Mouse (Mus musculus) thymus, adult 2 months (tissue): ENCODE data around the gene Zfp791. TPM values are rescaled to one million over a fixed set of nuclear protein-coding genes. Genes with fewer than 3 reads are reported as not detected.

Experiments
- DNase-seq: peaks from one replicate; pipeline ENCODE4 v3.0.0; 2021
- H3K27ac ChIP-seq: fragments of 200-500 bp; 2 replicates; pipeline ENCODE4 v1.5.1; 2012; ENCODE audit warnings: low read length, control low read depth; ENCODE audit not compliant: control insufficient read depth, insufficient read depth
- H3K27me3 ChIP-seq: fragments of 200-500 bp; 2 replicates; pipeline ENCODE4 v1.6.1; 2012; ENCODE audit warnings: mild to moderate bottlenecking, low read length, moderate library complexity, mixed read lengths; ENCODE audit not compliant: control insufficient read depth, insufficient read depth
- H3K36me3 ChIP-seq: fragments of 200-500 bp; 2 replicates; pipeline ENCODE4 v1.6.1; 2012; ENCODE audit warnings: mild to moderate bottlenecking, low read length, moderate library complexity; ENCODE audit not compliant: control insufficient read depth, insufficient read depth
- H3K4me1 ChIP-seq: fragments of 200-500 bp; replicated peaks from 2 replicates; pipeline ENCODE4 v1.6.1; 2012; ENCODE audit warnings: low read length; ENCODE audit not compliant: control insufficient read depth, insufficient read depth
- H3K4me3 ChIP-seq: fragments of 200-500 bp; 2 replicates; pipeline ENCODE4 v1.5.1; 2012; ENCODE audit warnings: mild to moderate bottlenecking, low read length, control low read depth, moderate library complexity; ENCODE audit not compliant: control insufficient read depth, insufficient read depth
- CTCF ChIP-seq: fragments of 200-500 bp; IDR thresholded peaks from 2 replicates; pipeline ENCODE4 v1.5.1; 2012; ENCODE audit warnings: mild to moderate bottlenecking, control low read depth, low read length, moderate library complexity, borderline replicate concordance; ENCODE audit not compliant: control insufficient read depth, poor library complexity, insufficient read depth; ENCODE audit errors: extremely low read depth
- POLR2A ChIP-seq: fragments of 200-500 bp; IDR thresholded peaks from 2 replicates; pipeline ENCODE4 v1.6.1; 2012; ENCODE audit warnings: mild to moderate bottlenecking, low read length, control low read depth, moderate library complexity; ENCODE audit not compliant: control insufficient read depth, poor library complexity, insufficient read depth; ENCODE audit errors: extremely low read depth
- WGBS: fragments of 180-500 bp; shearing (Covaris S2); methylation state at CpG from one replicate; pipeline ENCODE4 v1.1.7; 2018; 5-methylcytosine and 5-hydroxymethylcytosine counted together
- polyA plus RNA-seq: library from polyadenylated mRNA; depleted of rRNA; stranded (reverse); fragments of >200 nt; gene quantifications from 2 replicates; pipeline ENCODE4 v1.2.3, GENCODE M21; 2012

The Zfp791 gene
- polyA plus RNA-seq, 1 experiment = 0.12 TPM

DNA sequence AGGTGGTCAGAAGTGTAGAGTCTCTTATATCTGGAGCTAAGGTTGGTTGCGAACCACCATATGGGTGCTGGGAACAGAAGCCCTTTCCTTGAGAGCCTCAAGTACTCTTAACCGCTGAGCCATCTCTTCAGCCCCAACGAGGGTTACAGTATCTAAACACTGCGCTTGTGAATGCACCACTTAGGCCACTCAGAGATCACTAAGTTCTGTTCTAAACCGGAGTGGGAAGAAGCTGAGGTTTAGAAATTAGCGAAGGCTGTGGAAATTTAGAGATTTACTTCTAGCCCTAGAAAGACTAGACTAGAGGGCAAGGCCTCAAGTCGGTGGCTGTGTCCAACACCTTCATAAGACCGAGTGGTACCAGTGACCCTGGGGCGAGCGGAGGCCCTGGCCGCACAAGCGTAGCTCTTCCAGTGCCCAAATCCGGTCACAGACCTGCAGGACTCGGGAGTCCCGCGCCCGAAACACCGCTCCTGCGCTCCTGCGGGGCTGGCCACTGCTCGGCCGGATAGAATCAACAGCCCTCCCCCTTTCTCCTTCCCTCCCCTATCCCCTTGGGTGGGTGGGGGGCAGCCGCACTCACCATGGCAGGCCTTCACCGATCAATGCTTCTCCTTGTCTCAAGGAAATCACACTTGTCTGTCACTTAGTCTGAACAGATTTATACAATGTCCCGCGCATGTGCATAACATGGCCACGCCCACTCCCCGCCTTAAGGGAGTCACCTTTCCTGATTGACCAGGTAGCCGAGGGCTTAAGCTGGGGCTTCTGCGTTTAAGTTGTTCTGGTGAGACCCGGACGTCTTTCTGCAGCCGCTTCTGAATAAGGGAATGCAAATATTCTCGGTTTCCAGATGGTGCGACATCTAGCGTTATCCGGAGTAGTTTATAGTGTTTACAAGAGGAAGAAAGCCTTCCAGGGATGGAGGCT lies 3.6 kb downstream of the Zfp791 start:
- Histone ChIP-seq H3K27me3 (no peaks in the 10 kb centered on the region), H3K4me3 (peak overlapping the region; percentile 26), H3K27ac (no peak overlapping the region), H3K4me1 (no peaks in the 10 kb centered on the region; the same call in 1 of the 2 replicates), H3K36me3 (no peaks in the 10 kb centered on the region)
- TF ChIP-seq POLR2A (no peak), CTCF (no peak)
- peak; percentile 24 for DNase-seq
- 19% methylated on average over 37 of the region's 37 CpGs for WGBS

DNA sequence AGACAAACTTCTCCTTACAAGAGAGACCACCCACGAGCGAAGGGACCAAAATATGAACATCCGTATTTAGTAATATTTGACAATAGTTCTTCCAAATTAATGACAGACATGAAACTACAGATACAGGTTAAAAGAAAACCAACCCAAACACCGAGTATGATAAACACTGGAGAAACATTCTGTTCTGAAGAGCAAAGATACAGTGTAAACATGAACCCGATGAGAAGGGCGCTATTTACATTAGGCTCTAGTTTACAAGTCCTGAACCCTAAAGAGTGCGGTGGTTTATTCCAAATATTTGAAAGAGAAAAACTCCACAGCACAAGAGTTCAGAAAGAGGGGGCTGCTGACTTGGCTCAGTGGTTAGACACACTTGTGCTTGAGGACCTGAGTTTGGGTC lies 5.9 kb downstream of the Zfp791 start:
- 93% methylated on average over 7 of the region's 7 CpGs for WGBS
- no peak for DNase-seq
- Histone ChIP-seq H3K27me3 (no peaks in the 10 kb centered on the region), H3K36me3 (no peaks in the 10 kb centered on the region), H3K27ac (no peak overlapping the region), H3K4me1 (no peaks in the 10 kb centered on the region; the same call in 1 of the 2 replicates), H3K4me3 (no peak overlapping the region)
- TF ChIP-seq POLR2A (no peak), CTCF (no peak)

DNA sequence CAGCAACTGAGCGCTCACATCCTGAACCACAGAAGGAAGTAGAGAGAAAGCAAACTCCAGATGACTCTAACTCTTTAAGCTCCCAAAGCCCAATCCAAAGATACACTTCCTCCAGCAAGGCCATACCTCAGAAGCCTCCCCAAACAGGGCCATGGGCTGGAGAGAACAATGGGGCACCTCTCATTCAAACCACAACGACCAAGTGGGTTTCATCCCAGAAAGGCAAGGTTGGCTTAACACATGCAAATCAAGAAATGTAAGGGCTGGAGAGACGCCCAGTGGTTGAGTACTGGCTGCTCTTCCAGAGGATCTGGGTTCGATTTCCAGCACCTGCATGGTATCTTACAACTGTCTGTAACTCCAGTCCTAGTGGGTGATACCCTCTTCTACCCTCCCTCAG lies 7.4 kb downstream of the Zfp791 start:
- no peaks in the 10 kb centered on the region for H3K27me3 ChIP-seq
- TF ChIP-seq POLR2A (no peak), CTCF (no peak)
- no peak for DNase-seq
- no peaks in the 10 kb centered on the region; the same call in 1 of the 2 replicates for H3K4me1 ChIP-seq
- no peak overlapping the region for H3K27ac ChIP-seq
- no peaks in the 10 kb centered on the region for H3K36me3 ChIP-seq
- H3K4me3 ChIP-seq = no peak overlapping the region
- WGBS = 68% methylated on average over 4 of the region's 4 CpGs

DNA sequence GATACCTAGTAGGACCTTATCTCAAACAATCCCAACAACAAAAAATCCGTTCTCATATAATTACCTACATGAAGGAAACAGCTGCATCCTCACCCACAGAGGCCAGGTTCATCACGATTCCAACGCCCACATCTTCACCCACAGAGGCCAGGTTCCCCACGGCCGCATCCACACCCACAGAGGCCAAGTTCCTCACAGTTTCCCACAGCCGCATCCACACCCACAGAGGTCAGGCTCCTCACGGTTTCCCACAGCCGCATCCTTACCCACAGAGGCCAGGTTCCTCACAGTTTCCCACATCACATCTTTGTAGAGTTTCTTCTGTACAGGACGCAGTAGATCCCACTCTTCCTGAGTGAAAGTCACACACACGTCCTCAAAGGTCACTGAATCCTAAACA lies 9.7 kb downstream of the Zfp791 start:
- no peaks in the 10 kb centered on the region for H3K27me3 ChIP-seq
- H3K27ac ChIP-seq = no peak overlapping the region
- H3K4me1 ChIP-seq = no peaks in the 10 kb centered on the region
- 76% methylated on average over 10 of the region's 10 CpGs for WGBS
- DNase-seq = no peak
- no peaks in the 10 kb centered on the region for H3K36me3 ChIP-seq
- TF ChIP-seq CTCF (no peak), POLR2A (no peak)
- H3K4me3 ChIP-seq = no peak overlapping the region

DNA sequence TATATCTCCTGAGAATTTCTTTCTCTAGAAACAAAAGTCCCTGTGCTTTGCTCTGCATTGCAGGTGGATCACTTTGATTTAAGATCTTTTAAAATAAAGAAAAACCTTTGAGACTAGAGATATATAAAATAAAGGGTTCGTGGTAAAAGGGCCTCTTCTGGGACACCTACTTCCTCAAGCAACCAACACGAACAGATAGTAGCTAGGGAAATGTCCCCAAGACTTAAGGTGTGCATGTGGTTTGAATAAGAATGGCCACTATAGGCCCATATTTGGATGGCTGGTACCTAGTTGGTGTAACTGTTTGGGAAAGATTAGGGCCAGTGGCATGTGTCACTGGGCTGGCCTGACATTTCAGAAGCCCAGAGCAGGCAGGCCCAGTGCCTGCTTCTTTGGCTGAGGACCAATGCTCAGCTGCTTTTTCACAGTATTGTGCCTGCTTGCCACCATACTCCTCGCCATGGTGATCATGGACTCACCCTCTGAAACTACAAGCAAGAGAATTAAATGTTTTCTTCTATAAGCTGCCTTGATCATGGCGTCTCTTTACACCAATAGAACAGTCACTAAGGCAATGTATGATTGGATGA lies 22.7 kb downstream of the Zfp791 start:
- no peak for DNase-seq
- WGBS = 72% methylated on average over 4 of the region's 4 CpGs
- TF ChIP-seq CTCF (no peak), POLR2A (no peak)
- Histone ChIP-seq H3K4me1 (0 out of 2 replicates have a peak, but pooled peaks cover 2% of the 10 kb centered on the region), H3K27me3 (no peaks in the 10 kb centered on the region), H3K4me3 (no peak overlapping the region), H3K36me3 (peaks cover 29% of the 10 kb centered on the region), H3K27ac (no peak overlapping the region)

DNA sequence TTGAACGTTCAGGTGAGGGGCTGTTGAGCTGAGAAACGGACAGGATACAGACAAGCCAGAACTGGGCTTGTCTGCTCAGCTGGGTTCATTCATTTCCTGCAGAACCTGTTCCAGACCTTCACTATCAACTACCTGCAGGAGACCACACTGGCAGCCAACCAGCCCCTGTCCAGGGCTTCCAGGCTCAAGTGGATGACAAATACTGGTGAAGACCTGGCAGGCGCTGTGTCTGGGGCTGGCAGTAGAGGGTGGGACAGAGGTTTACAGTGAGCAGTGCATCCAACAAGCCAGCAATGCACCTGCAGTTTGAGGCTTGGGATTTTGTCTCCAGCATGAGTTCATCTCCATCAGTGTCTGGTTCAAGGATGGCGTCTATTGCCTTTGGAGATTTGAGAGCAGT lies 26.0 kb downstream of the Zfp791 start:
- Histone ChIP-seq H3K27me3 (no peaks in the 10 kb centered on the region), H3K4me3 (no peak overlapping the region), H3K4me1 (0 out of 2 replicates have a peak, but pooled peaks cover 2% of the 10 kb centered on the region), H3K36me3 (peaks cover 51% of the 10 kb centered on the region), H3K27ac (no peak overlapping the region)
- WGBS = 93% methylated on average over 4 of the region's 4 CpGs
- DNase-seq = no peak
- no peak for TF ChIP-seq POLR2A
- TF ChIP-seq CTCF = no peak
